ENCODE assay signal across 43 mouse cellular contexts in the genomic region with DNA sequence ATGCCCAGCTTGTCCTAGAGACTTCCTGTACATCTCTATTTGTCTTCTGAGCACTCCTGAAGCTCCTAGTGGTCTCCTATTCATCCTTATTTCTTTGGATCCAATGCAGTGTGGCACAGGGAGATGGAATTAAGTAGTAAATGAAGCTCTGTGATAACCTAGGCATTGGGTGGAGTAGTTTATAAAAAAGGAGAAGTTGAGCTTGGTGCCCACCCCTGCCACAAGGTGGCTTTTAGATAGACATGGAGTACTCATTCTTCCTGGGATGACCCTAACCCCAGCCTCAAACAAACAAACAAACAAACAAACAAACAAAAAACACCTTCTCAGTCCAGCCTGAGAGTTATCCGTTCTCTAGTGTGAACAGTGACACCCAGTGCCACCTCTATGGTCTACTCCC. TPM values are rescaled to one million over a fixed set of nuclear protein-coding genes. Genes with fewer than 3 reads are reported as not detected.
"Had no signal": no experiment of that assay in that cellular context is flagged by ENCODE, and none has a peak within 500 bp of the region (broad histone marks: within the 10 kb centered on the region; RNA-seq: fewer than 3 reads in every experiment).

No protein-coding gene starts in this region.

- H3K9me3 ChIP-seq: heart, embryonic 13.5 days; heart, embryonic 15.5 days; hindbrain, embryonic 13.5 days; hindbrain, embryonic 15.5 days; kidney, embryonic 15.5 days; limb, embryonic 13.5 days; limb, embryonic 15.5 days; liver, embryonic 12.5 days had no signal

- H3K27ac ChIP-seq: heart, adult 2 months; heart, embryonic 13.5 days; heart, embryonic 15.5 days; hindbrain, embryonic 13.5 days; hindbrain, embryonic 15.5 days; hindbrain, postnatal 0 days; kidney, embryonic 15.5 days; kidney, postnatal 0 days; limb, embryonic 13.5 days; limb, embryonic 15.5 days; liver, embryonic 12.5 days; liver, embryonic 14.5 days had no signal

- H3K4me3 ChIP-seq: heart, adult 2 months; heart, embryonic 13.5 days; heart, embryonic 15.5 days; hindbrain, embryonic 13.5 days; hindbrain, embryonic 15.5 days; kidney, embryonic 15.5 days; limb, embryonic 13.5 days; limb, embryonic 15.5 days; liver, embryonic 12.5 days had no signal

- ATAC-seq: hindbrain, postnatal 0 days; intestine, embryonic 16.5 days; liver, embryonic 12.5 days had no signal

- H3K9ac ChIP-seq: heart, embryonic 13.5 days; heart, embryonic 15.5 days; hindbrain, embryonic 13.5 days; hindbrain, embryonic 15.5 days; kidney, embryonic 15.5 days; limb, embryonic 13.5 days; limb, embryonic 15.5 days; liver, embryonic 12.5 days; liver, embryonic 14.5 days had no signal

- H3K27me3 ChIP-seq: heart, embryonic 13.5 days; heart, embryonic 15.5 days; hindbrain, embryonic 13.5 days; hindbrain, embryonic 15.5 days; kidney, embryonic 15.5 days; limb, embryonic 13.5 days; limb, embryonic 15.5 days; liver, embryonic 12.5 days had no signal

- H3K4me1 ChIP-seq: heart, embryonic 13.5 days; heart, embryonic 15.5 days; hindbrain, embryonic 13.5 days; hindbrain, embryonic 15.5 days; kidney, embryonic 15.5 days; limb, embryonic 13.5 days; limb, embryonic 15.5 days; liver, embryonic 12.5 days had no signal

- DNase-seq: gastrocnemius, postnatal 14 days; gastrocnemius, postnatal 36 days; heart, adult 11 months; heart, adult 2 months; heart, postnatal 14 days; heart, postnatal 36 days; kidney, adult 11 months; kidney, adult 2 months; kidney, adult 9 months; kidney, postnatal 14 days; layer of hippocampus, adult 9-11 months; layer of hippocampus, postnatal 36 days; left cerebral cortex, postnatal 4 days had no signal

RNA-seq across cellular contexts. Expression of a gene that starts 55.9 kb away (rescaled TPM):
- total RNA-seq: gastrocnemius, adult 18-20 months; gastrocnemius, adult 8-10 months; gastrocnemius, postnatal 14 days; gastrocnemius, postnatal 36 days; heart, adult 2 months; heart, postnatal 14 days; heart, postnatal 36 days; hematopoietic stem cell, adult 5-6 weeks; hindbrain, postnatal 0 days; layer of hippocampus, adult 18-20 months; layer of hippocampus, adult 8-10 months; layer of hippocampus, postnatal 14 days; layer of hippocampus, postnatal 36 days; left cerebral cortex, adult 18-20 months; left cerebral cortex, adult 8-10 months; left cerebral cortex, postnatal 10 days; left cerebral cortex, postnatal 25 days; left cerebral cortex, postnatal 4 days; liver, adult 2 months had no signal
- polyA plus RNA-seq: gonadal fat pad, adult 2 months; heart, adult 2 months; heart, embryonic 11.5 days; heart, embryonic 13.5 days; heart, embryonic 15.5 days; heart, postnatal 0 days; hindbrain, embryonic 11.5 days; hindbrain, embryonic 13.5 days; hindbrain, embryonic 15.5 days; hindbrain, postnatal 0 days; intestine, embryonic 14.5 days; intestine, embryonic 16.5 days; kidney, adult 2 months; large intestine, adult 2 months; limb, embryonic 11.5 days; limb, embryonic 13.5 days; limb, embryonic 15.5 days; liver, adult 2 months; liver, embryonic 12.5 days; liver, embryonic 14.5 days had no signal
